Mouse (Mus musculus): ENCODE measurements around the gene Zcchc2. TPM values are rescaled to one million over a fixed set of nuclear protein-coding genes. Genes with fewer than 3 reads are reported as not detected.

Zcchc2 gene
- polyA plus RNA-seq, 1 experiment from 2014 or later: 3.8 TPM

DNA sequence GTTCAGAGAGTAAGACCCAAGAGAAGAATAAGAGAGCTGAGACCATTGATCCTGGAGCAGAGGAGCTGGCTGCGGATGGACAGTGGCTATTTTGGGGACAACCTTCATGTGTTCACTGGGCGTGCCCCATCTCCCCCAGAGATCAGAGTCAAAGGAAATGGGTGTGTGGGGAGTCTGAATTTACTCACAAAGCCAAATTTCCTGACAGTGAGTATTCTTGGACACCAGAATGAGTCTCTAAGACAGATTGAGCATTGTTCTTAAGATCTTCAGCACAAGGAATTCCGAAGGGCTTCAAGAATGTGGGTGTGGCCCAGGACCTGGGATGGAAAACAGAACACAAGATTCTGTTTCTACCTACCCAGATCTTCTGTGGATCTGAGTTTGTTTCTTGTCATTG lies 87.0 kb downstream of the Zcchc2 start:
- 70% methylated on average over 3 of the region's 3 CpGs for WGBS
- ATAC-seq (ENCODE audit: insufficient number of reproducible peaks, insufficient read depth, low FRiP score, low read depth): no peak
- H3K36me3 ChIP-seq (ENCODE audit: control insufficient read depth, insufficient read depth, low read length): no peaks in the 10 kb centered on the region

More for the DNA sequence above, 87.0 kb downstream of the Zcchc2 start:
- Histone ChIP-seq H3K27me3 (ENCODE audit: control insufficient read depth, insufficient read depth, low read length) (no peaks in the 10 kb centered on the region), H3K9ac (replicated peaks; ENCODE audit: low read depth, low read length) (no peak overlapping the region), H3K4me3 (ENCODE audit: low read depth, low read length) (no peak overlapping the region), H3K4me2 (replicated peaks; ENCODE audit: low read depth, low read length) (no peak overlapping the region), H3K27ac (ENCODE audit: low read length) (no peak overlapping the region), H3K4me1 (ENCODE audit: control insufficient read depth, insufficient read depth, low read length) (no peaks in the 10 kb centered on the region), H3K9me3 (ENCODE audit: control insufficient read depth, low read depth, low read length) (no peaks in the 10 kb centered on the region)

Other genes with a start within 250 kb of the Zcchc2 start
- gene Tnfrsf11a, start 209.7 kb upstream of the Zcchc2 start, polyA plus RNA-seq (2014; fragmentation: Nextera tagmentation; extraction: Ambion mirVana): 2.6 and 3.5 TPM in 2 replicates
- gene Phlpp1, start 181.3 kb downstream of the Zcchc2 start, polyA plus RNA-seq (2014; fragmentation: Nextera tagmentation; extraction: Ambion mirVana): 3.8 and 4.3 TPM in 2 replicates